Mouse (Mus musculus) CH12.LX (cell line): ENCODE data around the gene Rora.

Experiments
- CHD1 ChIP-seq: IDR thresholded peaks from 2 replicates; pipeline ENCODE4 v1.6.1; 2012; ENCODE audit warnings: low read depth, low read length, improper control_type of control experiment, inconsistent platforms
- CTCF ChIP-seq, 2 experiments: IDR thresholded peaks in 1 of 2; conservative IDR thresholded peaks in 1 of 2; 2 replicates each; pipeline ENCODE4 v1.5.1; 2011 to 2012; ENCODE audit warnings: low read depth in 2 of 2, low read length in 2 of 2, improper control_type of control experiment in 1 of 2, inconsistent platforms in 1 of 2, mild to moderate bottlenecking in 1 of 2, moderate library complexity in 1 of 2
- EP300 ChIP-seq: IDR thresholded peaks from 2 replicates; pipeline ENCODE4 v1.6.1; 2011; ENCODE audit warnings: low read length, improper control_type of control experiment
- ETS1 ChIP-seq: conservative IDR thresholded peaks from 2 replicates; pipeline ENCODE4 v1.6.1; 2012; ENCODE audit warnings: low read depth, mild to moderate bottlenecking, inconsistent platforms, low read length, improper control_type of control experiment, moderate library complexity
- HCFC1 ChIP-seq: IDR thresholded peaks from 2 replicates; pipeline ENCODE4 v1.6.1; 2012; ENCODE audit warnings: low read depth, mild to moderate bottlenecking, inconsistent platforms, low read length, improper control_type of control experiment
- POLR2A ChIP-seq: IDR thresholded peaks from 2 replicates; pipeline ENCODE4 v1.6.1; 2011; ENCODE audit warnings: low read depth, mild to moderate bottlenecking, improper control_type of control experiment, low read length
- POLR2AphosphoS2 ChIP-seq: IDR thresholded peaks from 2 replicates; pipeline ENCODE4 v1.6.1; 2011; ENCODE audit warnings: low read depth, low read length, improper control_type of control experiment
- RAD21 ChIP-seq: IDR thresholded peaks from 2 replicates; pipeline ENCODE4 v1.6.1; 2011; ENCODE audit warnings: low read depth, mild to moderate bottlenecking, low read length, improper control_type of control experiment, moderate library complexity
- TCF12 ChIP-seq: IDR thresholded peaks from 2 replicates; pipeline ENCODE4 v1.6.1; 2014; ENCODE audit warnings: low read depth, mild to moderate bottlenecking, inconsistent platforms, low read length, improper control_type of control experiment
- UBTF ChIP-seq: IDR thresholded peaks from 2 replicates; pipeline ENCODE4 v1.6.1; 2012; ENCODE audit warnings: low read depth, mild to moderate bottlenecking, inconsistent platforms, low read length, improper control_type of control experiment, moderate library complexity
- ZNF384 ChIP-seq: IDR thresholded peaks from 2 replicates; pipeline ENCODE4 v1.6.1; 2012; ENCODE audit warnings: low read depth, low read length, improper control_type of control experiment, inconsistent platforms

- TF ChIP-seq TCF12: no peak
- no peak for TF ChIP-seq POLR2A
- no peak for TF ChIP-seq CTCF (conservative IDR thresholded peaks at IDR 0.05 in 1 of 2, IDR thresholded peaks at IDR 0.05 in 1 of 2; ENCODE audit: low read depth in 2 of 2, low read length in 2 of 2)
- TF ChIP-seq HCFC1: no peak
- TF ChIP-seq ZNF384: no peak
- TF ChIP-seq EP300: no peak
- TF ChIP-seq ETS1: no peak
- TF ChIP-seq RAD21: no peak
- TF ChIP-seq CHD1: no peak
- no peak for TF ChIP-seq UBTF
- TF ChIP-seq POLR2AphosphoS2: no peak
These were observed 496.6 kb downstream of the Rora start for GRCm38 (mm10) chr9:69150224-69150623.
